Mouse (Mus musculus) heart, embryonic 10.5 days (tissue): ENCODE results near the gene Tex21. TPM values are rescaled to one million over a fixed set of nuclear protein-coding genes. Genes with fewer than 3 reads are reported as not detected.
A peak's percentile ranks its signal among the peaks of the same experiment; 100 is the strongest.

ENCODE experiments used
- DNase-seq: peaks from one replicate; pipeline ENCODE4 v3.0.0-alpha.2; 2017; ENCODE audit warnings: low spot score
- H3K27ac ChIP-seq: fragments of 300-500 bp; sonication (generic); 2 replicates; pipeline ENCODE4 v1.5.1; 2016; ENCODE audit warnings: mild to moderate bottlenecking
- H3K27me3 ChIP-seq: fragments of 300-500 bp; sonication (generic); 2 replicates; pipeline ENCODE4 v1.6.1; 2016; ENCODE audit warnings: mild to moderate bottlenecking; ENCODE audit not compliant: poor library complexity, insufficient read depth, severe bottlenecking
- H3K36me3 ChIP-seq: fragments of 300-500 bp; sonication (generic); 2 replicates; pipeline ENCODE4 v1.6.1; 2016; ENCODE audit warnings: mild to moderate bottlenecking, moderate library complexity
- H3K4me1 ChIP-seq: fragments of 300-500 bp; sonication (generic); 2 replicates; pipeline ENCODE4 v1.6.1; 2016; ENCODE audit warnings: mild to moderate bottlenecking
- H3K4me3 ChIP-seq: fragments of 300-500 bp; sonication (generic); 2 replicates; pipeline ENCODE4 v1.5.1; 2016; ENCODE audit warnings: mild to moderate bottlenecking, moderate library complexity
- H3K9me3 ChIP-seq: fragments of 300-500 bp; sonication (generic); 2 replicates; pipeline ENCODE4 v1.6.1; 2016; ENCODE audit warnings: mild to moderate bottlenecking, moderate library complexity
- WGBS: fragments of 180-500 bp; shearing (Covaris S2); methylation state at CpG from one replicate; pipeline ENCODE4 v1.1.7; 2016; 5-methylcytosine and 5-hydroxymethylcytosine counted together
- polyA plus RNA-seq: library from polyadenylated mRNA; unstranded; fragments of >200 nt; fragmentation: Nextera tagmentation; extraction: Ambion mirVana; gene quantifications from 2 replicates; pipeline ENCODE4 v1.2.1, GENCODE M21; 2016

Gene Tex21
- 0.06 and 0.07 TPM in 2 replicates for polyA plus RNA-seq

DNA sequence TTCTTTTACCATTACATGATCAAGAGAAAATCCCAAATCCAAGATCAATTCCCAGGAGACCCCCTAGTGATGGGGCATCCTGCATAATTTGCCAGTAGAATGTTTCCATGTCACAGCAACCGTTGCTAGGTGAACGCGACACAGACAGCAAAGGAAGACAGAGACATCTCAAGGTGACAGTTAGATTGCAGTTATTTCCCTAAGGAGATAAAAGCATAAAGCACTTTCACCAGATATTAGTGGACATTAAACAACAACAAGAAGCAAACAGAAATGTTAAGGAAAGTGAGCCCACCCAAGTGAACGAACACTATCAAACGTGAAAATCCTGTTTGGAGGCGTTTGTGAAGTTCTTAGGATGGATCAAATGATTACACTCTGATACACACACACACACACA is at the start of gene Tex21:
Gene Tex21, minus strand, starts transcription at position 101 of the 400 bp plus-strand sequence.
- no peak for DNase-seq
- Histone ChIP-seq H3K9me3 (no peaks in the 10 kb centered on the region), H3K27me3 (no peaks in the 10 kb centered on the region), H3K36me3 (no peaks in the 10 kb centered on the region), H3K4me3 (no peak within 1 kb of the TSS), H3K27ac (no peak within 1 kb of the TSS), H3K4me1 (no peaks in the 10 kb centered on the region)
- 81% methylated on average over 6 of the region's 6 CpGs for WGBS

DNA sequence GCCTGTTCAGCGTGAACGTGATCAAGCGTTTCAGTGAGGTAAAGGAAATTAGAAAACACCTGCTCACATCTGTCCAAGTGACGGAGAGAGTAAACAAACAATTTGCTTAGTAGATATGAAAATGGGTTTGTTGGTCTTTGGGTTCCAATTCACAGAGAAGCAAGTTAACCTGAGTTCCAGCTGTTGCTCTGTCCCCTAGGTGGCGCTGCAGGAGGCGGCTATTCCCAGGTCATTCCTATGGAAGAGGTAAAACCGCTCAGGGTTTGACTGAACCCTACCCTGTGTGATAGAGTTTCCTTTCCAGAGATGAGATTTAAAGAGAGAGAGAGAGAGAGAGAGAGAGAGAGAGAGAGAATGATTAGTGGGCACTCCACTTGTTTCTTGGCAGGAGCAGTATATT is 46.6 kb upstream of the Tex21 start:
- no peaks in the 10 kb centered on the region for H3K27me3 ChIP-seq
- H3K27ac ChIP-seq, result no peak overlapping the region
- peak; percentile 88 for DNase-seq
- no peaks in the 10 kb centered on the region for H3K9me3 ChIP-seq
- no peaks in the 10 kb centered on the region for H3K4me1 ChIP-seq
- peaks cover 87% of the 10 kb centered on the region for H3K36me3 ChIP-seq
- WGBS, result 54% methylated on average over 7 of the region's 7 CpGs
- H3K4me3 ChIP-seq, result no peak overlapping the region

DNA sequence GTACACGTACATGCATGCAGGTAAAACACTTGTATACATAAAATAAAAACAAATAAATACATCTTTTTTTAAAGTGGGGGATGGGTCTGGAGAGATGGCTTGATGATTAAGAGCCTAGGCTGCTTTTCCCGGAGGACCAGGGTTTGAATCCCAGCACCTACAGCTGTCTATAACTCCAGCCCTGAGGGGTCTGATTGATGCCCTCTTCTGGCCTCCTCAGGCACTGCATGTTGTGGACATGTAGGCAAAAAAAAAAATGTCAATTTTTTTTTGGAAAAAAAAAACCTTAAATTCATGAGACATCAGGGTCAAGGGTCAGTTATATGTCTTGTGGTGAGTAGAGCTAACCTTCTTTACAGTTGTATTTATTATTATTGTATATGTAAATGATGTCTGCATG is 43.7 kb upstream of the Tex21 start:
- Histone ChIP-seq H3K27me3 (no peaks in the 10 kb centered on the region), H3K9me3 (no peaks in the 10 kb centered on the region), H3K36me3 (peaks cover 72% of the 10 kb centered on the region), H3K27ac (no peak overlapping the region), H3K4me1 (no peaks in the 10 kb centered on the region), H3K4me3 (no peak overlapping the region)
- WGBS, result 89% methylated on average over 2 of the region's 2 CpGs
- DNase-seq, result no peak

DNA sequence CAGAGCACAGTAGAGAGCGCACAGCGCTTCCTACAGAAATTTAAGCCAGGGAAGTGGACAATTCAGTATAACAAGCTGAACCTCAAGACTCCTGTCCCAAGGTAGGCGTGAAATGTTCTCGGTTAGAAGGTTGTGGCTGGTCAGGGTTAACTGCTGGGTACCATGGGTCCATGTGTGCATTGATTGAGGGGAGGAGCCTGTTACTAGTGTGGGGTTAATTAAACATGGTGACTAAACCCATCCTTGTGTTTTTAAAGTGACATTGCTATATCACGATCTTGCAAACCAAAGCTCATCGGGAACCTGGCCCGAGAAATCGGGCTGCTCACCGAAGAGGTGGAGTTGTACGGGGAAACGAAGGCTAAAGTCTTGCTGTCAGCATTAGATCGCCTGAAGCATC is 42.9 kb upstream of the Tex21 start:
- Histone ChIP-seq H3K9me3 (no peaks in the 10 kb centered on the region), H3K27ac (no peak overlapping the region), H3K27me3 (no peaks in the 10 kb centered on the region), H3K4me1 (no peaks in the 10 kb centered on the region), H3K36me3 (peaks cover 70% of the 10 kb centered on the region), H3K4me3 (no peak overlapping the region)
- DNase-seq, result no peak
- WGBS, result 98% methylated on average over 12 of the region's 12 CpGs

DNA sequence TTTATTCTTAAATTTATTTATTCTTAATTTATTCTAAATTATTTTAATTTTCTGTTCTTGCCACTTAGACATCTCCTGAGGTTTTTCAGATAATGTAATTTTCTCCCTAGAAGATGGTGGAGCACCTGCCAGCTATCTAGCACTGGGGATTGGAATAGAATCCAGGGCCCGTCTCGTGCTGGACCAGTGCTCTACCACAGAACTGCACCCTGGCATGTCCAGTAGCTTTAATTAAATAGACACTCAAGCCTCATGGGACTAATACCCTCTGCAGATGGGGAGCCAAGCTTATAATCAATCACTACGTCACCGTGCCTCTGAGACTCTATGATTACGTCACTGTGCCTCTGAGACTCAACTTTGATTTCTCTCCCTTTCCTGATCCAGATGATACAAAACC is 41.9 kb upstream of the Tex21 start:
- Histone ChIP-seq H3K36me3 (peaks cover 71% of the 10 kb centered on the region), H3K4me3 (no peak overlapping the region), H3K27ac (no peak overlapping the region), H3K9me3 (no peaks in the 10 kb centered on the region), H3K4me1 (no peaks in the 10 kb centered on the region), H3K27me3 (no peaks in the 10 kb centered on the region)
- DNase-seq, result no peak
- WGBS, result 96% methylated on average over 5 of the region's 5 CpGs

DNA sequence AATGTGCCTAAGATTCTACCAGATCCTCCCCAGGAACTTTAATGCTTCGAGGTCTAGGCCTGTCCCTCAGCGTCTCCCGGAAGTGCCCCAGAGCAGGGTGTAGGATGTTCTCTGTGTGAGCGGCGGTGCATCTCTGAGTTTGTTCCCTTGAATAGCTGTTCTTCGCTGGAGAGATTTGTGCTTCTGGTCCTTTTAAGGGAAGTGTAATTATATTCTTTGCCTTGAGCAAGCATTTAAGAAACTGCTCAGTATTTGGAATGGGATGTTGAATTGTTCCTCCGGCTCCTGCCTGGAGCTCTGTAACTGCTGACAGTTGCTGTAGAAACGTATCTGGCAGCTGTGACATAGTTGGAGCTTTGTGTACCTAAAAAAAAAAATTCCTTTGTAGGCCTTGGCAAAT is 41.4 kb upstream of the Tex21 start:
- H3K27me3 ChIP-seq, result no peaks in the 10 kb centered on the region
- peaks cover 76% of the 10 kb centered on the region for H3K36me3 ChIP-seq
- no peaks in the 10 kb centered on the region for H3K4me1 ChIP-seq
- WGBS, result 90% methylated on average over 8 of the region's 8 CpGs
- H3K9me3 ChIP-seq, result no peaks in the 10 kb centered on the region
- no peak overlapping the region for H3K4me3 ChIP-seq
- no peak for DNase-seq
- H3K27ac ChIP-seq, result no peak overlapping the region

DNA sequence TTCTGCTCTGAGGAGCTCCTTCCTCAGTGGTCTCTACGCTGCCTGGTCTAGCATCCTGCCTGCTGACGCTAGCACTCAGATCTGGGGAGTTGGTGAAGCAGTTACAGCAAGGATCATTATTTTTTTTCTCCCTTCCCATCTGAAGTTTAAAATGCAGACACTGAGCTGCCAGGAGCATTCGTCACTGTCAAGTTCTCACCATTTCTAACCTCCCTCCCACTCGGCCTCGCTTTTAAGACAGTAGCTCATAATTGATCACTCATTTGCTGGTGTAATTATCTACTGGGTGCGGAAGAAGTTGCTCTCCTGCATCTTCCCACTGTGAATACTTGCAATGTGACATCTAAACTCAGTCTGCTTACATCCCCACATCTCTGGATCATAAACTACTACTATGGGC is 38.9 kb upstream of the Tex21 start:
- no peaks in the 10 kb centered on the region for H3K9me3 ChIP-seq
- H3K27me3 ChIP-seq, result no peaks in the 10 kb centered on the region
- H3K4me3 ChIP-seq, result no peak overlapping the region
- peaks cover 64% of the 10 kb centered on the region for H3K36me3 ChIP-seq
- DNase-seq, result no peak
- H3K4me1 ChIP-seq, result peaks cover 6% of the 10 kb centered on the region; the same call in 1 of the 2 replicates
- 82% methylated on average over 6 of the region's 6 CpGs for WGBS
- no peak overlapping the region for H3K27ac ChIP-seq

DNA sequence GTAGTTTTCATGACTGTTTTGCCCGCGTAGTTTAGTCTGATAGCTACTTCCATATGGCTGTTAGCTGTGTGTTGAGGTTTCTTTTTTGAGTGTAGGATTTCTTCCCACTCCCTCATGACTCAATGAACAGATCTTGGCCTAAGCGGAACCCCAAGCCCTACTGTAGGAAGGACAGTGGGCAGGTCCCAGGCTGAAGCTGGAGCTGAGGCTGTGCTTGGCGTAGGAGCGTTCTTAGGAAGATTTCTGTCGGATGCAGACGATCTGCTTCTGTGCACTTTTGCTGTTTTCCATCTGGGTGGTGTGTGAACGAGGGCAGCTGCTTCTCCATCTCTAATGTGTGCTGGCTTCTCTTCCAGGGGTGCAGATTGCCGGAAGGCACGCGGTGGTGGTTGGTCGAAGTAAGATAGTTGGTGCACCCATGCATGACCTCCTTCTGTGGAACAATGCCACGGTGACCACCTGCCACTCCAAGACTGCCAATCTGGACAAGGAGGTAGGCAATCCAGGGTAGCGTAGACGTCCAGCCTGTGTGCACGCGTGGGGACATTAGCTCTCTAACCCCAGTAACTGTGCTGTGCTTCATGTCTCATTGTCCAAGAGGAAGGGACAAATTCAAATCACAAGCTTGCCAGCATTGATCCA is 36.1 kb upstream of the Tex21 start:
- peaks cover 52% of the 10 kb centered on the region for H3K36me3 ChIP-seq
- WGBS, result 91% methylated on average over 17 of the region's 17 CpGs
- no peaks in the 10 kb centered on the region for H3K9me3 ChIP-seq
- H3K27ac ChIP-seq, result no peak overlapping the region
- H3K27me3 ChIP-seq, result no peaks in the 10 kb centered on the region
- H3K4me1 ChIP-seq, result peaks cover 6% of the 10 kb centered on the region; the same call in 1 of the 2 replicates
- H3K4me3 ChIP-seq, result no peak overlapping the region
- no peak for DNase-seq

- Histone ChIP-seq H3K27me3 (no peaks in the 10 kb centered on the region), H3K27ac (peak overlapping the region; percentile 67), H3K9me3 (no peaks in the 10 kb centered on the region), H3K36me3 (peaks cover 52% of the 10 kb centered on the region), H3K4me1 (peaks cover 6% of the 10 kb centered on the region; the same call in 1 of the 2 replicates), H3K4me3 (no peak overlapping the region)
- 40% methylated on average over 4 of the region's 4 CpGs for WGBS
- peak; percentile 84 for DNase-seq
These were observed 35.6 kb upstream of the Tex21 start for GRCm38 (mm10) chr12:76282132-76282531.

DNA sequence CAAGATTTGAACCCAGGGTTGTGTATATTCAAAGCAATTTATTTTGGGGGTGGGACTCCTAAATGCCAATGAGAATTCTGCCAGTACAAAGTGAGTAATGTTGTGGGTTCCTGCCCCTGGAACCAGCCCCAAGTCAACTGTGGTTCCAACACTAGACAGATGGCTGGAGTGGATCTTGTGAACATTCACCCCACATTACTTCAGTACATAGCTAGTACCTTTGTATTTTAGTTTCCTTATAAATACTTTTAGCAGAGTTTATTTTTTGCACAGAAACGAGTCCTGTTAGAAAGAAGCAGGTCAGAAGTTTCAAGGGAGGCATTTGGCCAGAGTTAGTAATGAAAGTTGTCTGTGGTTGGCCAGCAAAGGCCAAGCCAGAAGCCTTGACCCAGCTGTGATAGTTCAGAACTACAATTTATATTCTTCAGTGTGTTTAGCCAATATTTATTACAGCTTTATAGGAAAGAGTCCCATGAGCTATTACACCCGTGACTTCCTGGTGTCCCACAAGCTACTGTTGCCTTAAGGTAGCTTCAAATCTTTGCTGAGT is 34.6 kb upstream of the Tex21 start:
- H3K27me3 ChIP-seq, result no peaks in the 10 kb centered on the region
- H3K36me3 ChIP-seq, result peaks cover 52% of the 10 kb centered on the region
- WGBS, result 87% methylated on average over 2 of the region's 2 CpGs
- no peak for DNase-seq
- H3K9me3 ChIP-seq, result no peaks in the 10 kb centered on the region
- H3K27ac ChIP-seq, result no peak overlapping the region
- no peak overlapping the region for H3K4me3 ChIP-seq
- H3K4me1 ChIP-seq, result peaks cover 6% of the 10 kb centered on the region; the same call in 1 of the 2 replicates

- Histone ChIP-seq H3K4me3 (no peak overlapping the region), H3K27me3 (no peaks in the 10 kb centered on the region), H3K4me1 (peaks cover 6% of the 10 kb centered on the region; the same call in 1 of the 2 replicates), H3K27ac (no peak overlapping the region), H3K9me3 (no peaks in the 10 kb centered on the region), H3K36me3 (peaks cover 56% of the 10 kb centered on the region)
- 91% methylated on average over 9 of the region's 9 CpGs for WGBS
- no peak for DNase-seq
These were observed 34.0 kb upstream of the Tex21 start for GRCm38 (mm10) chr12:76280556-76280955.

GRCm38 (mm10) chr12:76278209-76278608 is 31.7 kb upstream of the Tex21 start:
- no peak overlapping the region for H3K27ac ChIP-seq
- peaks cover 40% of the 10 kb centered on the region for H3K36me3 ChIP-seq
- no peaks in the 10 kb centered on the region for H3K9me3 ChIP-seq
- no peak for DNase-seq
- H3K4me1 ChIP-seq, result peaks cover 6% of the 10 kb centered on the region; the same call in 1 of the 2 replicates
- WGBS, result 82% methylated on average over 6 of the region's 6 CpGs
- H3K4me3 ChIP-seq, result no peak overlapping the region
- H3K27me3 ChIP-seq, result no peaks in the 10 kb centered on the region

GRCm38 (mm10) chr12:76272610-76273524 is 26.3 kb upstream of the Tex21 start:
- peaks cover 15% of the 10 kb centered on the region for H3K4me1 ChIP-seq
- no peak for DNase-seq
- no peak overlapping the region for H3K27ac ChIP-seq
- H3K27me3 ChIP-seq, result no peaks in the 10 kb centered on the region
- H3K9me3 ChIP-seq, result no peaks in the 10 kb centered on the region
- peaks cover 33% of the 10 kb centered on the region; the same call in 1 of the 2 replicates for H3K36me3 ChIP-seq
- H3K4me3 ChIP-seq, result no peak overlapping the region
- 86% methylated on average over 10 of the region's 10 CpGs for WGBS
